Mouse (Mus musculus): Measurements from ENCODE around the gene AC129217.1.

The AC129217.1 gene

GRCm38 (mm10) chr19:8871267-8872186 is 42.0 kb downstream of the AC129217.1 start, which contains the start of gene Ubxn1:
Gene Ubxn1 (plus strand): TSS chr19:8871496.
- peak; percentile 96 for DNase-seq

- DNase-seq, result no peak
Measured at GRCm38 (mm10) chr19:8872266-8872840, 42.8 kb downstream of the AC129217.1 start.

- DNase-seq, result no peak
Measured at GRCm38 (mm10) chr19:8875031-8875430, 45.5 kb downstream of the AC129217.1 start.

- DNase-seq, result peak; percentile 90
Measured at GRCm38 (mm10) chr19:8880311-8881033, 50.9 kb downstream of the AC129217.1 start, which contains the start of gene Uqcc3. Gene Uqcc3 (minus strand): TSS chr19:8880923.

- DNase-seq, result no peak
Measured at GRCm38 (mm10) chr19:8881034-8881392, 51.4 kb downstream of the AC129217.1 start.

- no peak for DNase-seq
Measured at GRCm38 (mm10) chr19:8883616-8884015, 54.0 kb downstream of the AC129217.1 start, which contains the start of the genes Lbhd1 and Gm49403. Gene Lbhd1 (plus strand): TSS chr19:8883732. Gene Gm49403 (plus strand): TSS chr19:8883930.

- no peak for DNase-seq
Measured at GRCm38 (mm10) chr19:8886916-8887584, 57.5 kb downstream of the AC129217.1 start.

GRCm38 (mm10) chr19:8887585-8888463 is 58.3 kb downstream of the AC129217.1 start:
- no peak for DNase-seq

GRCm38 (mm10) chr19:8888511-8889385 is 59.2 kb downstream of the AC129217.1 start, which contains the start of the genes 1810009A15Rik and Gm49416:
Gene 1810009A15Rik (plus strand): TSS chr19:8888853.
Gene Gm49416 (plus strand): TSS chr19:8888926.
- DNase-seq, result peak; percentile 95

All from lung, postnatal 14 days (tissue).